Mouse (Mus musculus) intestine, embryonic 16.5 days (tissue): ENCODE data around the gene Smok3a. TPM values are rescaled to one million over a fixed set of nuclear protein-coding genes. Genes with fewer than 3 reads are reported as not detected.
"Not testable (repeated sequence)": the region's sequence is repeated elsewhere in the genome, so short reads cannot be mapped to it uniquely, and the experiment has no call there.

Experiments used
- ATAC-seq: fragments of 200-750 bp; cut with Nextera tagmentation; 2 replicates; pipeline ENCODE4 v1.8.0; 2017; ENCODE audit warnings: moderate TSS enrichment, moderate library complexity
- H3K27ac ChIP-seq: fragments of 300-500 bp; sonication (generic); 2 replicates; pipeline ENCODE4 v1.5.1; 2014; ENCODE audit warnings: mild to moderate bottlenecking, low read length
- H3K27me3 ChIP-seq: fragments of 300-500 bp; sonication (generic); replicated peaks from 2 replicates; pipeline ENCODE4 v1.6.1; 2014; ENCODE audit warnings: low read length, control low read depth, mixed read lengths; ENCODE audit not compliant: control insufficient read depth, insufficient read depth
- H3K36me3 ChIP-seq: fragments of 300-500 bp; sonication (generic); 2 replicates; pipeline ENCODE4 v1.6.1; 2014; ENCODE audit warnings: low read length, control low read depth; ENCODE audit not compliant: control insufficient read depth, insufficient read depth
- H3K4me1 ChIP-seq: fragments of 300-500 bp; sonication (generic); 2 replicates; pipeline ENCODE4 v1.6.1; 2014; ENCODE audit warnings: low read length, control low read depth, mixed read lengths; ENCODE audit not compliant: control insufficient read depth, insufficient read depth
- H3K4me2 ChIP-seq: fragments of 300-500 bp; sonication (generic); 2 replicates; pipeline ENCODE4 v1.6.1; 2014; ENCODE audit warnings: low read depth, low read length, control low read depth
- H3K4me3 ChIP-seq: fragments of 300-500 bp; sonication (generic); 2 replicates; pipeline ENCODE4 v1.5.1; 2014; ENCODE audit warnings: mild to moderate bottlenecking, low read length
- H3K9ac ChIP-seq: fragments of 300-500 bp; sonication (generic); 2 replicates; pipeline ENCODE4 v1.6.1; 2014; ENCODE audit warnings: low read depth, low read length
- H3K9me3 ChIP-seq: fragments of 300-500 bp; sonication (generic); 2 replicates; pipeline ENCODE4 v1.6.1; 2016; ENCODE audit warnings: low read length, control low read depth; ENCODE audit not compliant: control insufficient read depth
- WGBS: fragments of 180-500 bp; shearing (Covaris S2); extraction: QIAGEN DNeasy Blood & Tissue Kit; methylation state at CpG from one replicate; pipeline ENCODE4 v1.1.7; 2014; 5-methylcytosine and 5-hydroxymethylcytosine counted together
- polyA plus RNA-seq: library from polyadenylated mRNA; unstranded; fragments of >200 nt; fragmentation: Nextera tagmentation; extraction: Ambion mirVana; gene quantifications from 2 replicates; pipeline ENCODE4 v1.2.1, GENCODE M21; 2015

Smok3a gene
- polyA plus RNA-seq, 1 experiment from 2014 or later, result not detected

DNA sequence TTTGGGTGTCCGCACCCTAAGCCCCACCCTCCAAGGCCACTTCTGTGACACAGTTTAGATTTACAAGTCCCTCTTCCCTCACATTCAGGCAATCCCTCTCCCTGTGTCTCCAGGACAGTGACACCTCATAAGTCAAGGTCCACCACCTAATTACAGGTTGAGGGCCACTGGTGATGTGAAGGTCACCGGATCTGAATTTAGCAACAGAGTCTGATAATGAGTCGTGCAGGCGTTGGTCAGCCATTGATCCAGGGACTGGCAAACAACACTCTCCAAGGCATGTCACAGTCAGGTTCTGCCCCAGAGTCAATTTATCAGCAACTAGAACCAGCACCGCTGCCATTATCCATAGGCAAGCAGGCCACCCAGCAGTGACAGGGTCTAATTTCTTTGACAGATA, 8.7 kb upstream of the Smok3a start:
- H3K4me2 ChIP-seq, result no peak overlapping the region
- no peaks in the 10 kb centered on the region for H3K36me3 ChIP-seq
- no peak overlapping the region for H3K9ac ChIP-seq
- ATAC-seq, result no peak
- H3K9me3 ChIP-seq, result no peaks in the 10 kb centered on the region
- no peak overlapping the region for H3K27ac ChIP-seq
- no peaks in the 10 kb centered on the region for H3K4me1 ChIP-seq
- H3K27me3 ChIP-seq, result no peaks in the 10 kb centered on the region
- WGBS, result 86% methylated on average over 5 of the region's 5 CpGs
- no peak overlapping the region for H3K4me3 ChIP-seq

DNA sequence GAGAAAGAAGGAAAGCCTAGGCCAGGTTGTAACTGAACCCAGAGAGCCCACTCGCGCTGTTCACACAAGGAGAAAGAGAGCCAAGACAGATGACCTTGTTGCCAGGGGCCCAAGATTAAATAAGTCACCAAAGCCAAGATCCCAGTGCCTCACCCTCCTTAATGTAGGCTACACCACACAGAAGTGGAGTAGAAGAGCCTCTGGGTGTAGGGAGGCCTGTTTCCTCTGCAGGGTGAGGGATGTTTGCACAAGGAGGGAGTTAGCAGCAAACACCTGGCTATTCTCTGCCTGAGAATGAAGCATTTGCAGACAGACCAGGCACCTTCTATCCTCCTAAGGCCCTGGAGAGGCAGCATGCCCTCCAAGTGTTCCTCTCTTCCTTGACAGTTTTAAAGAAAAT, 4.5 kb upstream of the Smok3a start:
- H3K36me3 ChIP-seq, result no peaks in the 10 kb centered on the region
- no peak overlapping the region for H3K27ac ChIP-seq
- 64% methylated on average over 2 of the region's 2 CpGs for WGBS
- H3K9me3 ChIP-seq, result no peaks in the 10 kb centered on the region
- H3K9ac ChIP-seq, result no peak overlapping the region
- no peak overlapping the region for H3K4me3 ChIP-seq
- no peaks in the 10 kb centered on the region for H3K27me3 ChIP-seq
- no peaks in the 10 kb centered on the region for H3K4me1 ChIP-seq
- H3K4me2 ChIP-seq, result no peak overlapping the region
- peak; percentile 67 for ATAC-seq

DNA sequence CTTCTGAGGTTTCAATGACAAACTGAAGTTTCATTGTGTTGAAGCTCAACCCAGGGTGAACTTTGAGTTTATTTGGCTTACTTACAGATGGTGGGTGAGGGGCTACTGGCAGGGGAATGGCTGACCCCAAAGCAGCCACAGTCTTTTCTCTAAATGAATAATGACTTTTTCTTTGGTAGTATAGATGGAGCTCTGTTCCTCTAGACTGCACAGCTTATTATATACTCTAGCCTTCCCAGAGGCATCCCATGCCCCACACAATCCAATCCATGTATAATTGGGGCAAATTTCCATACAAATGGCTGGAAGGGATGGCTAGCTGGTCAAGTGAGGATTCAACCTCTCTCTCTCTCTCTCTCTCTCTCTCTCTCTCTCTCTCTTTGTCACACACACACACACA, 4.1 kb upstream of the Smok3a start:
- Histone ChIP-seq H3K9ac (no peak overlapping the region), H3K27ac (no peak overlapping the region), H3K4me1 (no peaks in the 10 kb centered on the region), H3K27me3 (no peaks in the 10 kb centered on the region), H3K4me2 (no peak overlapping the region), H3K4me3 (no peak overlapping the region), H3K9me3 (no peaks in the 10 kb centered on the region), H3K36me3 (no peaks in the 10 kb centered on the region)
- peak; percentile 56 for ATAC-seq

DNA sequence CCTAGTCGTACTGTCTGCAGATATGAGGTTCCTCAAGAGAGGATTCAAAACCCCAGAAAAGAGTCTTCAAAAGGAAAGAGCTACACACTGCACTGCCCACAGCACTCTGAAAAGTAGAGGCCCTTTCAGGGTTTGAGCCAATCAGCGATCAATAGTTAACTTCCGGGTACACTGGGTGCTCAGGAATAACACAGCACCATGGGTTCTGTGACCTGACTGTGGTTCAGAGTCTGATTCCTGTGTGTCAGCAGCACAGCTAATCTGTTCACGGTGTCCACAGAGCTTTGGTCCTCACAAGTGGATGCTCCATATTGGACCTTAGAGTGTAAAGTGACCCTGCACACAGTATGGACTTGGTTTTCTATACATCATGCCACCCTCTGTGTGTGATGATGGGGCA, 1.5 kb upstream of the Smok3a start:
- not testable (repeated sequence) for ATAC-seq, H3K4me1 ChIP-seq, H3K27ac ChIP-seq, H3K36me3 ChIP-seq, H3K9me3 ChIP-seq, H3K4me2 ChIP-seq, H3K27me3 ChIP-seq, H3K9ac ChIP-seq, H3K4me3 ChIP-seq
- 86% methylated on average over 3 of the region's 4 CpGs for WGBS

DNA sequence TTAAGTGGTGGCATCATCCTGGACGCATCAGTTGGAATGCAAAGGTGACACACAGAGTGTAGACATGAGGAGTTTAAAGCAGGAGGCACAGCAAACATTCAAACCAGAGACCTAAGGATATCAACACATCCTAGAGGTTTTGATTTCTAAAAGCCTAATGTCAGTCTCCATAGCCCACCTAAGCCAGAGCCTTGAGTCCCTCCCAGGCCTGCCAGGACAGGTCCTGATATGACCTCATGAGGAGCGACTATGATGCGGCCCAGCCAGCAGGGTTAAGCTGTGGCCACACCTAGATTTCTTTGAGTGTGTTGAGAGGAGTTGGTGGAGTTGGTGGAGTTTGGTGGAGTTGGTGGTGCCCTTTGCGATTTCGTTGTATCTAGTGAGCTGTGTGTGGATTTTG, 31.8 kb downstream of the Smok3a start, which contains the start of gene Smok3c:
Smok3c (plus strand) TSS at position 301 of the 400 bp plus-strand sequence.
- not testable (repeated sequence) for ATAC-seq, H3K4me1 ChIP-seq, H3K27me3 ChIP-seq, H3K36me3 ChIP-seq, H3K9ac ChIP-seq, H3K4me3 ChIP-seq, H3K4me2 ChIP-seq, H3K9me3 ChIP-seq, H3K27ac ChIP-seq
- WGBS, result no CpG with 5 or more reads among the region's 5 CpGs

DNA sequence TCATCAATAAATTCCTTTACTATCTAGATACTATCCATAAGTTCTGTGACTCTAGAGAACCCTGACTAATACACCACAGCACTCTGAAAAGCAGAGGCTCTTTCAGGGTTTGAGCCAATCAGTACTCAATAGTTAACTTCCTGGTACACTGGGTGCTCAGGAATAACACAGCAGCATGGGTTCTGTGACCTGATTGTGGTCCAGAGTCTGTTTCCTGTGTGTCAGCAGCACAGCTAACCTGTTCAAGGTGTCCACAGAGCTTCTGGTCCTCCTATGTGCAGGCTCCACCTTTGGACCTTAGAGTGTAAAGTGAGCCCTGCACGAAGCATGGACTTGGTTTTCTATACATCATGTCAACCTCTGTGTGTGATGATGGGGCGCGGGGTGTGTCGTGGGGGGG, 52.7 kb downstream of the Smok3a start:
- no peak overlapping the region for H3K4me2 ChIP-seq
- 83% methylated on average over 4 of the region's 4 CpGs for WGBS
- no peak for ATAC-seq
- H3K36me3 ChIP-seq, result no peaks in the 10 kb centered on the region
- no peak overlapping the region for H3K9ac ChIP-seq
- no peaks in the 10 kb centered on the region for H3K4me1 ChIP-seq
- no peaks in the 10 kb centered on the region for H3K9me3 ChIP-seq
- H3K27ac ChIP-seq, result no peak overlapping the region
- H3K27me3 ChIP-seq, result no peaks in the 10 kb centered on the region
- H3K4me3 ChIP-seq, result no peak overlapping the region

DNA sequence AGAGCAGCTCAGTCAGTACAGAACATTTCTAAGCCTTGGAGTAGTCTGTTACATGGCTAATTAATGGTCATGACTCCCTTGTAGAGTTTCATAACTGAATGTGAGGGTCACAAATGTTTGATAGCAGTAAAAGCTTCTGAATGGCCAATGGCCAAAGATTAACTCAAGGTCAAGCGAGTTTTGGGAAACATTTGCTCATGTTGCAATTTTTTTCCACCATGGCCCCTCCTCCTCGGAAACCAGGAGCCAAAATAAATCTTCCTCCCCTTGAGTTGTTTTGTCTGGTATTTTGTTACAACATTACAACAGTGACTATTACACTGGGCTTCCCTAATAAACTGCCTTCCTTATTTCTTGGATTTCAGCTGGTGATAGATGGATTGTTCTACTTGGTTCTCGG, 54.6 kb downstream of the Smok3a start:
- ATAC-seq, result no peak
- no peak overlapping the region for H3K27ac ChIP-seq
- no peaks in the 10 kb centered on the region for H3K27me3 ChIP-seq
- no peak overlapping the region for H3K4me3 ChIP-seq
- no peaks in the 10 kb centered on the region for H3K4me1 ChIP-seq
- H3K9ac ChIP-seq, result no peak overlapping the region
- no peaks in the 10 kb centered on the region for H3K36me3 ChIP-seq
- 76% methylated on average over 3 of the region's 3 CpGs for WGBS
- H3K9me3 ChIP-seq, result no peaks in the 10 kb centered on the region
- H3K4me2 ChIP-seq, result no peak overlapping the region

DNA sequence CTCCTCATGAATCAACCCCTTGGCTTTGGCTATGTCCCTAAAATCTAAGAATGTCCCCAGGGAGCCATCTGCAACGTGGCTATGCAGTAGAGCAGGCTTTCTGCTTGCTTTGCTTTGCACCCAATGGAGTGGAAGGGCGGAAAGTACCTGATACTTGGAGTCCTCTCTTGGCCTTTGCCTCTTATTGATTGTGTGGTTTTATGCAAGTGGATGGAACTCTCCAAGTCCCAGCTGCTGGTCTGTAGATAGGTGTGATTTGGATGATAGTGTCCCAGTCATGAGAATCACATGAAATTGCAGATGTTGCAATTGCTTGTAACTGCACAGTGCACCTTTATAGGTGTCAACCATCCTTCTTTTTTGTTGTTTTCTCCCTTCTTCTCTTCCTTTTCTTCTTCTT, 55.1 kb downstream of the Smok3a start:
- ATAC-seq, result no peak
- 54% methylated on average over 2 of the region's 2 CpGs for WGBS

DNA sequence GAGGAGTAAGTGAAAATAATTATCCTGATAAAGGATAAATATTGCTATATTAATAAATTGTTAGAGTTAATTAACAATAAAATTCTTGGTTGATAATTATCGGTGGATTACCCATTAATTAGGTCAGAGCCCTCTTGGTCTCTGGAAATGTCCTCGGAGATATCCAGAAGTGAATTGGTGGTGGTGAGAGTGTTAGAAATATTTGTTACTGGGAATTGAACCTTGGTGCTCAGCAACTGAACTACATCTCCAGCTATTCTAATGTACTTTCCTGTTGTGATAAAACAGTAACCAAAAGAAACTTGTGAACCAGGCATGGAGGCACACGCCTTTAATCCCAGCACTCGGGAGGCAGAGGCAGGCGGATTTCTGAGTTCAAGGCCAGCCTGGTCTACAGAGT, 59.4 kb downstream of the Smok3a start:
- 92% methylated on average over 5 of the region's 5 CpGs for WGBS
- no peak for ATAC-seq
- Histone ChIP-seq H3K4me2 (no peak overlapping the region), H3K27me3 (no peaks in the 10 kb centered on the region), H3K4me3 (no peak overlapping the region), H3K9me3 (no peaks in the 10 kb centered on the region), H3K36me3 (no peaks in the 10 kb centered on the region), H3K27ac (no peak overlapping the region), H3K9ac (no peak overlapping the region), H3K4me1 (no peaks in the 10 kb centered on the region)

More for the DNA sequence above, 55.1 kb downstream of the Smok3a start:
- Histone ChIP-seq H3K9ac (no peak overlapping the region), H3K4me3 (no peak overlapping the region), H3K27me3 (no peaks in the 10 kb centered on the region), H3K9me3 (no peaks in the 10 kb centered on the region), H3K4me1 (no peaks in the 10 kb centered on the region), H3K27ac (no peak overlapping the region), H3K4me2 (no peak overlapping the region), H3K36me3 (no peaks in the 10 kb centered on the region)

DNA sequence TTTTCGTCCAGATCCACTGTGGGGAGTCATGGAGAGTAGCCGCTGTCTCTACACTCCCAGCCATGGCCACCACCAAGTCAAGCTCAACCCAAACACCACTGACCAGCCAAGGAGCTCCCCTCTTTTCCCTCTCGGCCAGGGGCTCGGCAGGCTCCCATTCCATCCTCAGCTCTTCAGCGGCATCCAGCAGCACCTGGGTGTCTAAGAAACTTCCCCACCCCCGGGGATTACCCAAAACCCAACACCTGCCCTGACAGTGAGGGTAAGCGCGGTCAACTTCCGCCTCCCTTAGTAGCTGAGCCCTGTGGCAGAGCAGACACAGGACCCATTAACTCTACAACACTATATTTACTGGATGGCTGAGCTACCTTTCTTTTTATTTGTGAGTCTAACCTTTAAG, 60.4 kb downstream of the Smok3a start:
- Histone ChIP-seq H3K4me2 (no peak overlapping the region), H3K4me1 (no peaks in the 10 kb centered on the region), H3K9me3 (no peaks in the 10 kb centered on the region), H3K4me3 (no peak overlapping the region), H3K27me3 (no peaks in the 10 kb centered on the region), H3K9ac (no peak overlapping the region), H3K36me3 (no peaks in the 10 kb centered on the region), H3K27ac (no peak overlapping the region)
- no peak for ATAC-seq
- 85% methylated on average over 9 of the region's 9 CpGs for WGBS
